Mouse (Mus musculus): Measurements from ENCODE around the gene Gm8267.
"Not testable (repeated sequence)": the region's sequence is repeated elsewhere in the genome, so short reads cannot be mapped to it uniquely, and the experiment has no call there.

The Gm8267 gene

GRCm38 (mm10) chr14:44750240-44750639 lies at the start of gene Gm8267:
TSS of gene Gm8267 (minus strand) at chr14:44750340.
- no peak for DNase-seq (ENCODE audit: inconsistent ontology term)

- DNase-seq (ENCODE audit: inconsistent ontology term) = not testable (repeated sequence)
Observed at GRCm38 (mm10) chr14:44789537-44790382, 39.6 kb upstream of the Gm8267 start.

GRCm38 (mm10) chr14:44742789-44743188 lies 7.4 kb downstream of the Gm8267 start:
- DNase-seq (ENCODE audit: inconsistent ontology term) = not testable (repeated sequence)

GRCm38 (mm10) chr14:44730711-44731110 lies 19.4 kb downstream of the Gm8267 start:
- not testable (repeated sequence) for DNase-seq (ENCODE audit: inconsistent ontology term)

GRCm38 (mm10) chr14:44706356-44706755 lies 43.8 kb downstream of the Gm8267 start, which contains the start of gene Gm8257:
TSS of gene Gm8257 (minus strand) at chr14:44706456.
- DNase-seq (ENCODE audit: inconsistent ontology term) = not testable (repeated sequence)
